Mouse (Mus musculus): ENCODE results near the gene Dynlt1b.
"Not testable (repeated sequence)": the region's sequence is repeated elsewhere in the genome, so short reads cannot be mapped to it uniquely, and the experiment has no call there.

DNA sequence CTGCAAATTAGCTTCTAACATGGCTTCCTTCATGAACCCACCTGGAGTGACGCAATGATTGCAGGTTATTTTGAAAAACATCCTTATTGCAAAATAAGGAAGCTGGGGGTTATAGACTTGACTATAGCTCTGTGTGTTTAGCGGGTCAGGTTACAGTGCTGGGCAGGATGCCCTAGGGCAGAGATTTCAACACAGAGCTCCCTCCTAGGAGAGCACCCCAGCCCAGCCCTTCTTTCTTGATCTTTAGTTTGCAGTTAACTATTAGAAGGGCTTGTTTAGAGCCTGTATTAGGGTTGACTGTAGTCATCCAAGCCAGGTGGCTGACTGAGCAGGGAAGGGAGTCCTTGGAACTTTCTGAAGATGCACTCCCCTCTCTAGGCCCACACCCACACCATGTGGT lies 22.9 kb upstream of the Dynlt1b start:
- not testable (repeated sequence) for TF ChIP-seq POLR2A (IDR thresholded peaks at IDR 0.05; ENCODE audit: insufficient read depth, low read length); EP300 (IDR thresholded peaks at IDR 0.05; ENCODE audit: insufficient read depth, low read depth, low read length); CTCF (IDR thresholded peaks at IDR 0.05; ENCODE audit: low read depth, low read length)
